Mouse (Mus musculus) embryo, embryonic 10.5 days (tissue): Measurements from ENCODE around the gene 4930432K21Rik.

ENCODE experiments used
- DNase-seq: peaks from one replicate; pipeline ENCODE4 v3.0.0-alpha.2; 2015; ENCODE audit warnings: low spot score

Gene 4930432K21Rik

GRCm38 (mm10) chr8:84192555-84192954, 44.7 kb downstream of the 4930432K21Rik start:
- peak; percentile 82 for DNase-seq

GRCm38 (mm10) chr8:84193161-84193560, 45.3 kb downstream of the 4930432K21Rik start:
- no peak for DNase-seq

DNA sequence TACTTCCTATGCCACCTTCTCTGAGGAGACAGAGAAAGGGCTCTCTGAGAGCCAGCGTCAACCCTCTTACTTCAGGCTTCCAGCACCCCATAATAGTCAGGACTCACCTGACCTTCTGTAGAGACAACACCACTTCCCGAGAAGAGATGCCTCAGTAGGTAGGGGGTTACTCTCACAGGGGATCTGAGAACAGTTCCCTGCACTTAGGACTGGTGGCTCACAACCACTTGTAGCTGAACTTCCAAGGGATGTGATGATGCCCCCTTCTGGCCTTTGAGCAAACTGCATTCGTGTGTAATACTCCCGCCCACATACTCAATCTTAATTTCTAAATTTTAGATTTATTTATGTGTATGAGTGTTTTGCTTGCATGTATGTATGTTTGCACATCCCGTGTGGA, 45.7 kb downstream of the 4930432K21Rik start:
- peak; percentile 59 for DNase-seq

- DNase-seq: no peak
Measured at GRCm38 (mm10) chr8:84194224-84194743, 46.5 kb downstream of the 4930432K21Rik start.

- DNase-seq: peak; percentile 97
Measured at GRCm38 (mm10) chr8:84197141-84197921, 49.5 kb downstream of the 4930432K21Rik start.

DNA sequence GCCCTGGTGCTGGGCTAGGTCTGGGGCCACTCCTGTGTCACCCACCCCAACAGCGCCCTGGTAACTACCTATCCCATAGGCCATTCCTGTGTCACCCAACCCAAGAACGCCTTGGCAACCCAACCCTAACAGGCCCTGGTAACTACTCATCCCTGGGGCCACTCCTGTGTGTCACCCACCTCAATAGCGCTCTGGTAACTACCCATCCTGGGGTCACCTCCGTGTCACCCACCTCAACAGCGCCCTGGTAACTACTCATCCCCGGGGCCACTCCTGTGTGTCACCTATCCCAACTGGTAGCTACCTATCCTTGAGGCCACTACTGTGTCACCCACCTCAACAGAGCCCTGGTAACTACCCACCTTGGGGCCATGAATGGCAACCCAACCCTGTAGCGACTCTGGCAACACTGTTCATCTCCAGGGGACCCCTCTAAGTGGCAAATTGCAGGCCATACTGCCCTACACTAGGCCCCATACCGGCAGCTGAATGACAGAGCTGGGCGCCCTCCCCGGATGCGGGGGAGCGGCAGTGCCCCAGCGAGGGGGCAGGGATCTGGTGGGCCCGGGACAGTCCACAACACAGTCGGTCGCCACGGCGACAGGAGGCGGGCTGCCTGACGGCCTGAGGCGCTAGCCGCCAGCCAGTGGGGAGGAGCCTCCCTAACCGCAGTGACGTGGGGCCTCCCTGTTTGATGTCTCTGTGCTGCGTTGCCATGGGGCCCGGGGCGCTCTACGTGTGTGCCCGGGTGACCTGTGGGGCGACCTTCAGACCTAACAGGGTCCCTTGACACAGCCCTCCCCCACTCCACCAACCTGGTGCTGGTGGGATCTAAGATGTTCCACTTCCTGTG, 50.3 kb downstream of the 4930432K21Rik start:
- DNase-seq: peak; percentile 97

GRCm38 (mm10) chr8:84198871-84199270, 51.0 kb downstream of the 4930432K21Rik start:
- DNase-seq: no peak

- DNase-seq: no peak
Measured at GRCm38 (mm10) chr8:84199348-84200125, 51.7 kb downstream of the 4930432K21Rik start.

- DNase-seq: no peak
Measured at GRCm38 (mm10) chr8:84200126-84200555, 52.3 kb downstream of the 4930432K21Rik start.

- DNase-seq: peak; percentile 66
Measured at GRCm38 (mm10) chr8:84200652-84201544, 53.1 kb downstream of the 4930432K21Rik start.

- DNase-seq: no peak
Measured at GRCm38 (mm10) chr8:84201545-84202245, 53.9 kb downstream of the 4930432K21Rik start.

- no peak for DNase-seq
Measured at GRCm38 (mm10) chr8:84202466-84202865, 54.6 kb downstream of the 4930432K21Rik start.

DNA sequence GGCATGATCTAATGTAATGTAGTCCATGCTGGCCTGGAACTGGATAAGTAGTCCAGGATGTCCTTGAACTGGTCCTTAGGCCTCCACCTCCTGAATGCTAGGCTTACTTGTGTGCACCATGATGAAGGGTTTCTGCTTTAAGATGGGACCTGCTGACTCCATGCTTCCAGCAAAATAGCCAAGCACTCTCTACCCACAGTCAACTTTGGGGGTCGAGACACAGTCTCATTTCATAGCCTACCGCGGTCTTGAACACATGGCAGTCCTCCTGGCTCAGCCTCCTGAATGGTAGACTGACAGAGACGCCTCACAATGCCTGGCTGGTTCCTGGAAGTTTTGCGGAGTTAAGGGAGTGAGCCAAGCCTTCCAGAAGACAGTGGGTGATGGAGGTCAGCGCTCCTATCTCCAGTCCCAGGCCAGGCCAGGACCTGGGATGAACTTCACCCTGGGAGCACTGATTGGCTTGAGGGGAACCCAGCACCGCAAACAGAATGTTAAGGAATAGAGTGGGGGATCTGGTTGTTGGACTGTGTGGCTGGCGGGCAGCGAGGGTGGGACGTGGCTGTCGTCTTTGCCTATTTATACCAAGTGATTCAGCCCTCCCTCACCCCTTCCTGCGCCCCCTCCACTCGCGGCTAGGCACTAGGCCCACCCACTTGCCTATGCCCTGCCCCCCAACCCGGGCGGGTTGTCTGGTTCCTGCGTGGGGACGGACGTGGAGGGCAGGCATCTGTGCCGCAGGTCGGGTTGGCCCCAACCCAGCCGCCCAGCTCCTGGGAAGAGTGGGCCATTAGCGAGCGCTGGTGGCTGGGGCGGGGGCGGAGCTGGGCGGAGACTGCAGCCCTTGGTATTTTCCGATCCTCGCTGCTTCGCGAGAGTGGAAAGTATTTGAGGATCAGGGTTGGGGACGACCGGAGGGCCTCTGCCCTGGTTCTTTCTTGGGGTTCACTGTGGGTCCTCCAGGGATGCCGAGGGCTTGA, 55.4 kb downstream of the 4930432K21Rik start:
- peak; percentile 80 for DNase-seq

GRCm38 (mm10) chr8:84203975-84204772, 56.3 kb downstream of the 4930432K21Rik start:
- peak; percentile 44 for DNase-seq

DNA sequence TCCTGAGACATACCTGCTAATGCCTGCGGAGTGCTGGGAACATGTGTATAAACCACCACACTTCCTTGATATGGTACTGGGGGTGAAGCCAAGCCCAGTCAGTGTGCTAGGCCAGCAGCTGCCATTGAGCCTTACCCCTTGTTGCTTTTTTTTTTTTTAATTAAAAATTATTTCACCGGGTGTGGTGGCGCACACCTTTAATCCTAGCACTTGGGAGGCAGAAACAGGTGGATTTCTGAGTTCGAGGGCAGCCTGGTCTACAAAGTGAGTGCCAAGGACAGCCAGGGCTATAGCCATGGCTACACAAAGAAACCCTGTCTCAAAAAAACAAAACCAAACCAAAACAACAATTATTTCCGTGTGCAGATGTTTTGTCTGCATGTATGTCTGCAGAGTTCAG, 57.2 kb downstream of the 4930432K21Rik start:
- DNase-seq: no peak

DNA sequence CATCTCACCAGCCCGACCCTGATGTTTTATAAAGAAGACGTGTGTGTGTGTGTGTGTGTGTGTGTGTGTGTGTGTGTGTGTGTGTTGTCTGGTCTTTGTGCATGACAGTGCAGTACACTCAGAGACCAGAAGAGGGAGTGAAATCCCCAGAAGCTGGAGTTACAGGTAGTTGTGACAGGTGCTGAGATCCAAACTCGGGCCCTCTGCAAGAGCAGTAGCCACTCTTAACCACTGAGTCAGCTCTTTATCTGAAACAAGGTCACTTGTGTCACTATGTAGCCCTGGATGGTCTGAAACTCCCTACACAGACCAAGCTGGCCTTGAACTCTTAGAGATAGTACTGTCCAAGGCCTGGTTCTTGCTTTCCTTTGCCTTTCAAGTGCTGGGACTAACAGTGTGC, 58.8 kb downstream of the 4930432K21Rik start:
- DNase-seq: no peak

DNA sequence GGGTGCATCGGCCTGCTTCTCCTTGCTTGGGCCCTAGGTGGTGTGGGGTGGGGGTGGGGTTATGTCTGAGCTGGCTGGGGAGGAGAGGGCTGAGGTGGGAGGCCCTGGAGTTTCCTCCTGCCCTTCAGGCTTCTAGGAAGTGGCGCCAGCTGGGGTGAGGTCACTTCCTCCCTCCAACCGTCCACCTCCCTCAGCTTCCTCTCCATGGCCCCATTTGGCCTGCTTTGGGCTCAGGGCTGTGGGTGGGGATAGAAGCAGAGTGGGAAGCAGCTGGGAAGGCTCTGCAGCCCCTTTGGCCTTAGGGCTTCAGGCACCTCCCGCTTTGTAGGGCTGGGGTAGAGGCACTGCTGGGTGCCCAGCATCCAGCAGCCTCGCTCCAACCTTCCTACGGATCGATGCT, 60.0 kb downstream of the 4930432K21Rik start:
- DNase-seq: no peak
